Mouse (Mus musculus) liver, embryonic 12.5 days (tissue): ENCODE results near the gene Pcsk5. TPM values are rescaled to one million over a fixed set of nuclear protein-coding genes. Genes with fewer than 3 reads are reported as not detected.

Experiments used
- ATAC-seq: fragments of 200-750 bp; cut with Nextera tagmentation; 2 replicates; pipeline ENCODE4 v1.8.0; 2017; ENCODE audit warnings: moderate number of reproducible peaks, mild to moderate bottlenecking, moderate library complexity
- H3K27ac ChIP-seq: fragments of 300-500 bp; sonication (generic); 2 replicates; pipeline ENCODE4 v1.5.1; 2016; ENCODE audit warnings: mild to moderate bottlenecking
- H3K27me3 ChIP-seq: fragments of 300-500 bp; sonication (generic); replicated peaks from 2 replicates; pipeline ENCODE4 v1.6.1; 2016; ENCODE audit warnings: mild to moderate bottlenecking, moderate library complexity
- H3K36me3 ChIP-seq: fragments of 300-500 bp; sonication (generic); 2 replicates; pipeline ENCODE4 v1.6.1; 2016; ENCODE audit warnings: mild to moderate bottlenecking, moderate library complexity
- H3K4me1 ChIP-seq: fragments of 300-500 bp; sonication (generic); 2 replicates; pipeline ENCODE4 v1.6.1; 2016
- H3K4me2 ChIP-seq: fragments of 300-500 bp; sonication (generic); 2 replicates; pipeline ENCODE4 v1.6.1; 2016; ENCODE audit warnings: mild to moderate bottlenecking, moderate library complexity
- H3K4me3 ChIP-seq: fragments of 300-500 bp; sonication (generic); 2 replicates; pipeline ENCODE4 v1.5.1; 2016; ENCODE audit warnings: mild to moderate bottlenecking, moderate library complexity
- H3K9ac ChIP-seq: fragments of 300-500 bp; sonication (generic); 2 replicates; pipeline ENCODE4 v1.6.1; 2016; ENCODE audit warnings: mild to moderate bottlenecking, moderate library complexity
- H3K9me3 ChIP-seq: fragments of 300-500 bp; sonication (generic); replicated peaks from 2 replicates; pipeline ENCODE4 v1.6.1; 2016; ENCODE audit warnings: mild to moderate bottlenecking, moderate library complexity
- WGBS: fragments of 180-500 bp; shearing (Covaris S2); methylation state at CpG from one replicate; pipeline ENCODE4 v1.1.7; 2016; ENCODE audit not compliant: insufficient replicate concordance; 5-methylcytosine and 5-hydroxymethylcytosine counted together
- polyA plus RNA-seq: library from polyadenylated mRNA; unstranded; fragments of >200 nt; fragmentation: Nextera tagmentation; extraction: Ambion mirVana; gene quantifications from 2 replicates; pipeline ENCODE4 v1.2.1, GENCODE M21; 2016

Gene Pcsk5
- 2.6 and 2.9 TPM in 2 replicates for polyA plus RNA-seq

- peaks cover 39% of the 10 kb centered on the region for H3K27me3 ChIP-seq
- peak within 1 kb of the TSS; percentile 55 for H3K4me3 ChIP-seq
- H3K4me1 ChIP-seq = 0 out of 2 replicates have a peak, but pooled peaks cover 3% of the 10 kb centered on the region
- peak within 1 kb of the TSS; percentile 68 for H3K4me2 ChIP-seq
- H3K9me3 ChIP-seq = no peaks in the 10 kb centered on the region
- peak within 1 kb of the TSS; percentile 51 for H3K9ac ChIP-seq
- H3K36me3 ChIP-seq = no peaks in the 10 kb centered on the region
- ATAC-seq = peak; percentile 70
- H3K27ac ChIP-seq = 0 out of 2 replicates have a peak within 1 kb of the TSS, but pooled peaks have one; percentile 37
- 1% methylated on average over 33 of the region's 36 CpGs for WGBS
Measured at GRCm38 (mm10) chr19:17837471-17837859, at the start of gene Pcsk5. TSS of gene Pcsk5 (minus strand) at chr19:17837632.

- Histone ChIP-seq H3K4me2 (no peak overlapping the region), H3K9ac (no peak overlapping the region), H3K9me3 (no peaks in the 10 kb centered on the region), H3K36me3 (no peaks in the 10 kb centered on the region), H3K27ac (no peak overlapping the region), H3K4me1 (no peaks in the 10 kb centered on the region), H3K4me3 (no peak overlapping the region), H3K27me3 (no peaks in the 10 kb centered on the region; the same call in 1 of the 2 replicates)
- 76% methylated on average over 7 of the region's 7 CpGs for WGBS
- ATAC-seq = no peak
Measured at GRCm38 (mm10) chr19:17875804-17876203, 38.4 kb upstream of the Pcsk5 start.

GRCm38 (mm10) chr19:17874388-17874787 is 37.0 kb upstream of the Pcsk5 start:
- no peak overlapping the region for H3K4me2 ChIP-seq
- 74% methylated on average over 2 of the region's 2 CpGs for WGBS
- H3K9ac ChIP-seq = no peak overlapping the region
- no peaks in the 10 kb centered on the region for H3K36me3 ChIP-seq
- no peaks in the 10 kb centered on the region for H3K9me3 ChIP-seq
- ATAC-seq = no peak
- H3K4me1 ChIP-seq = no peaks in the 10 kb centered on the region
- H3K27me3 ChIP-seq = no peaks in the 10 kb centered on the region; the same call in 1 of the 2 replicates
- no peak overlapping the region for H3K4me3 ChIP-seq
- H3K27ac ChIP-seq = no peak overlapping the region

GRCm38 (mm10) chr19:17873755-17874154 is 36.3 kb upstream of the Pcsk5 start:
- H3K27me3 ChIP-seq = no peaks in the 10 kb centered on the region; the same call in 1 of the 2 replicates
- no peaks in the 10 kb centered on the region for H3K9me3 ChIP-seq
- no peak overlapping the region for H3K4me3 ChIP-seq
- no peak overlapping the region for H3K27ac ChIP-seq
- ATAC-seq = no peak
- no peak overlapping the region for H3K4me2 ChIP-seq
- 54% methylated on average over 2 of the region's 2 CpGs for WGBS
- H3K36me3 ChIP-seq = no peaks in the 10 kb centered on the region
- H3K4me1 ChIP-seq = no peaks in the 10 kb centered on the region
- no peak overlapping the region for H3K9ac ChIP-seq

GRCm38 (mm10) chr19:17866317-17866891 is 29.0 kb upstream of the Pcsk5 start:
- H3K9me3 ChIP-seq = no peaks in the 10 kb centered on the region
- H3K9ac ChIP-seq = no peak overlapping the region
- H3K4me3 ChIP-seq = no peak overlapping the region
- H3K27me3 ChIP-seq = no peaks in the 10 kb centered on the region
- no peak overlapping the region for H3K4me2 ChIP-seq
- no peak for ATAC-seq
- 54% methylated on average over 3 of the region's 3 CpGs for WGBS
- H3K36me3 ChIP-seq = no peaks in the 10 kb centered on the region
- no peak overlapping the region for H3K27ac ChIP-seq
- H3K4me1 ChIP-seq = no peaks in the 10 kb centered on the region

- no peaks in the 10 kb centered on the region for H3K9me3 ChIP-seq
- H3K4me2 ChIP-seq = no peak overlapping the region
- no peaks in the 10 kb centered on the region for H3K4me1 ChIP-seq
- no peak overlapping the region for H3K4me3 ChIP-seq
- WGBS = 56% methylated on average over 4 of the region's 4 CpGs
- H3K27me3 ChIP-seq = no peaks in the 10 kb centered on the region
- no peak for ATAC-seq
- no peak overlapping the region for H3K9ac ChIP-seq
- H3K27ac ChIP-seq = no peak overlapping the region
- H3K36me3 ChIP-seq = no peaks in the 10 kb centered on the region
Measured at GRCm38 (mm10) chr19:17860351-17861014, 23.1 kb upstream of the Pcsk5 start.

GRCm38 (mm10) chr19:17856741-17857140 is 19.3 kb upstream of the Pcsk5 start:
- Histone ChIP-seq H3K36me3 (no peaks in the 10 kb centered on the region), H3K4me2 (no peak overlapping the region), H3K27ac (no peak overlapping the region), H3K4me3 (no peak overlapping the region), H3K4me1 (no peaks in the 10 kb centered on the region), H3K27me3 (no peaks in the 10 kb centered on the region), H3K9ac (no peak overlapping the region), H3K9me3 (no peaks in the 10 kb centered on the region)
- ATAC-seq = no peak
- 58% methylated on average over 3 of the region's 3 CpGs for WGBS

GRCm38 (mm10) chr19:17848417-17848816 is 11.0 kb upstream of the Pcsk5 start:
- no peak overlapping the region for H3K4me2 ChIP-seq
- H3K9ac ChIP-seq = no peak overlapping the region
- no peak overlapping the region for H3K27ac ChIP-seq
- no peak for ATAC-seq
- no peaks in the 10 kb centered on the region for H3K27me3 ChIP-seq
- no peaks in the 10 kb centered on the region for H3K4me1 ChIP-seq
- WGBS = 56% methylated on average over 2 of the region's 2 CpGs
- H3K36me3 ChIP-seq = no peaks in the 10 kb centered on the region
- no peak overlapping the region for H3K4me3 ChIP-seq
- no peaks in the 10 kb centered on the region for H3K9me3 ChIP-seq

GRCm38 (mm10) chr19:17845967-17846366 is 8.5 kb upstream of the Pcsk5 start:
- Histone ChIP-seq H3K4me1 (no peaks in the 10 kb centered on the region), H3K4me3 (no peak overlapping the region), H3K36me3 (no peaks in the 10 kb centered on the region), H3K4me2 (no peak overlapping the region), H3K9me3 (no peaks in the 10 kb centered on the region), H3K9ac (no peak overlapping the region), H3K27me3 (no peaks in the 10 kb centered on the region), H3K27ac (no peak overlapping the region)
- WGBS = 51% methylated on average over 5 of the region's 5 CpGs
- no peak for ATAC-seq

- Histone ChIP-seq H3K9me3 (no peaks in the 10 kb centered on the region), H3K36me3 (no peaks in the 10 kb centered on the region), H3K4me2 (no peak overlapping the region), H3K4me3 (no peak overlapping the region), H3K9ac (no peak overlapping the region), H3K27me3 (peaks cover 20% of the 10 kb centered on the region), H3K27ac (no peak overlapping the region), H3K4me1 (0 out of 2 replicates have a peak, but pooled peaks cover 3% of the 10 kb centered on the region)
- no peak for ATAC-seq
- WGBS = 63% methylated on average over 2 of the region's 2 CpGs
Measured at GRCm38 (mm10) chr19:17841586-17841985, 4.2 kb upstream of the Pcsk5 start.

- 13% methylated on average over 1 of the region's 1 CpGs for WGBS
- Histone ChIP-seq H3K4me1 (0 out of 2 replicates have a peak, but pooled peaks cover 3% of the 10 kb centered on the region), H3K27me3 (peaks cover 37% of the 10 kb centered on the region), H3K27ac (no peak overlapping the region), H3K4me2 (no peak overlapping the region), H3K9ac (no peak overlapping the region), H3K4me3 (no peak overlapping the region), H3K9me3 (no peaks in the 10 kb centered on the region), H3K36me3 (no peaks in the 10 kb centered on the region)
- no peak for ATAC-seq
Measured at GRCm38 (mm10) chr19:17839856-17840255, 2.4 kb upstream of the Pcsk5 start.
